ENCODE assay signal across 8 mouse cellular contexts in the genomic region with DNA sequence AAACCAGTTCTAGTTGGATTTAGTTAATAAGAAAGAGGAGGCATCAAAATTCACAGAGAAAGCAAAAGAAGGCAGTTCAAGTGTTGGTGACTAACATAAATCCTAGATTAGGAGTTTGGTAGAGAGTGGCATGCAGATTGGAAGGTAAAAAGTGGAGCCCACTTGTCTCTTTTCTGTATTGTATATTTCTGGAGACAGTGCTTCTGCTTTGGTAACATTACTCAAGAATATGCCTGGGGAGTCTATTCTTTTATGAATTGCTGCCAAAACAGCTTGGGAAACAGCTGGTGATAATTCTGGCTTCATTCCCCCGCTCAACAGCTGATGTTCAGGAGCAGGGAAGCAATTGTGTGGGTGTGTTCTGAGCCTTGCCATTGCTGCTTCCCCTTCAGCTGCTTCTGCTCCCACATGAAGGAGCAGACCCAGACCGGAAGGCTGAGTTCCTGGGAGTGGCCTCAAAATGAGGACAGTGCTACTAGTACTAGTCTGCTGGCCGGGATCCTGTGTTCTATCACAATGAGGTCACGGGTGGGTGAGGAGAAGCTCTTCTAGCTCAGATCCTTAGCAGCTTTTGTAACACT.
DNase-seq lines count a peak whose midpoint lies in the region.

No protein-coding gene starts in this region.

- DNase-seq in ovary, postnatal 36 days (ENCODE audit: low spot score): peak; percentile 5
- DNase-seq in ovary, postnatal 14 days (ENCODE audit: low spot score): no peak
- peak; percentile 74 to 91 for DNase-seq in frontal cortex, postnatal 36 days (ENCODE audit: low spot score in 2 of 2)
- peak; percentile 2 for DNase-seq in kidney, adult 9 months
- DNase-seq in left cerebral cortex, postnatal 14 days (ENCODE audit: low spot score in 2 of 2): peak; percentile 73 to 91
- peak; percentile 61 to 81 for DNase-seq in right cerebral cortex, postnatal 36 days (ENCODE audit: low spot score in 2 of 2)
- no peak for DNase-seq in cerebellum, adult 9-10 months
- DNase-seq in embryo, embryonic 9.5 days (ENCODE audit: extremely low spot score): no peak

- intact Hi-C loops in left cerebral cortex, postnatal 14 days (cut with DNase I): no loop called here

Comparison
In these comparisons a context has a peak if more than half of its experiments do, and no peak if none do; other contexts are left out.
1. DNase-seq: peak in ovary, postnatal 36 days (single experiment), frontal cortex, postnatal 36 days (2 of 2), kidney, adult 9 months (single experiment), left cerebral cortex, postnatal 14 days (2 of 2) and right cerebral cortex, postnatal 36 days (2 of 2); none in ovary, postnatal 14 days (single experiment), cerebellum, adult 9-10 months (single experiment) and embryo, embryonic 9.5 days (single experiment).